Mouse (Mus musculus): ENCODE measurements around the gene Anapc15. TPM values are rescaled to one million over a fixed set of nuclear protein-coding genes. Genes with fewer than 3 reads are reported as not detected.
"Not testable (repeated sequence)": the region's sequence is repeated elsewhere in the genome, so short reads cannot be mapped to it uniquely, and the experiment has no call there.

The Anapc15 gene
- polyA plus RNA-seq, 1 experiment = 31.8 TPM

GRCm38 (mm10) chr7:101937569-101937968 lies 74.1 kb downstream of the Anapc15 start:
- Histone ChIP-seq H3K4me3 (replicated peaks) (no peak overlapping the region), H3K27me3 (replicated peaks) (no peaks in the 10 kb centered on the region), H3K36me3 (replicated peaks; ENCODE audit: low read length) (peaks cover 23% of the 10 kb centered on the region), H3K9me3 (no peaks in the 10 kb centered on the region), H3K4me1 (peaks cover 54% of the 10 kb centered on the region)
- TF ChIP-seq GATA1 (IDR thresholded peaks at IDR 0.05; ENCODE audit: borderline replicate concordance, low read length) (no peak), FLI1 (IDR thresholded peaks at IDR 0.05; ENCODE audit: low read length) (no peak)

- Histone ChIP-seq H3K4me3 (replicated peaks) (no peak overlapping the region), H3K4me1 (peaks cover 51% of the 10 kb centered on the region), H3K27me3 (replicated peaks) (no peaks in the 10 kb centered on the region), H3K9me3 (no peaks in the 10 kb centered on the region), H3K36me3 (replicated peaks; ENCODE audit: low read length) (peaks cover 23% of the 10 kb centered on the region)
- TF ChIP-seq GATA1 (IDR thresholded peaks at IDR 0.05; ENCODE audit: borderline replicate concordance, low read length) (no peak), FLI1 (IDR thresholded peaks at IDR 0.05; ENCODE audit: low read length) (no peak)
Measured at GRCm38 (mm10) chr7:101938348-101938747, 74.8 kb downstream of the Anapc15 start.

- H3K9me3 ChIP-seq = no peaks in the 10 kb centered on the region
- H3K4me1 ChIP-seq = peaks cover 47% of the 10 kb centered on the region
- H3K4me3 ChIP-seq (replicated peaks) = no peak overlapping the region
- no peaks in the 10 kb centered on the region for H3K27me3 ChIP-seq (replicated peaks)
- TF ChIP-seq GATA1 (IDR thresholded peaks at IDR 0.05; ENCODE audit: borderline replicate concordance, low read length) (no peak), FLI1 (IDR thresholded peaks at IDR 0.05; ENCODE audit: low read length) (no peak)
- H3K36me3 ChIP-seq (replicated peaks; ENCODE audit: low read length) = peaks cover 23% of the 10 kb centered on the region
Measured at GRCm38 (mm10) chr7:101939758-101940157, 76.2 kb downstream of the Anapc15 start.

- not testable (repeated sequence) for H3K36me3 ChIP-seq (replicated peaks; ENCODE audit: low read length); H3K9me3 ChIP-seq; H3K27me3 ChIP-seq (replicated peaks); H3K4me3 ChIP-seq (replicated peaks)
- H3K4me1 ChIP-seq = peaks cover 54% of the 10 kb centered on the region
Measured at GRCm38 (mm10) chr7:101949008-101949407, 85.5 kb downstream of the Anapc15 start.

Other genes starting within 250 kb of the Anapc15 start
- gene Clpb, start 200.1 kb upstream of the Anapc15 start, polyA plus RNA-seq (2012; ENCODE audit: insufficient read depth, low replicate concordance) = 8.3 and 18.4 TPM in 2 replicates
- gene Phox2a, start 45.4 kb upstream of the Anapc15 start, polyA plus RNA-seq (2012; ENCODE audit: insufficient read depth, low replicate concordance) = 0.29 TPM in 1 of 2 replicates, not detected in the other
- 78.9 and 135 TPM in 2 replicates for gene Inppl1, start 25.5 kb upstream of the Anapc15 start, polyA plus RNA-seq (2012; ENCODE audit: insufficient read depth, low replicate concordance)
- 0.77 TPM in 1 of 2 replicates, not detected in the other for gene Folr2, start 6.5 kb upstream of the Anapc15 start, polyA plus RNA-seq (2012; ENCODE audit: insufficient read depth, low replicate concordance)
- not detected in 2 replicates for gene Folr1, start 7.1 kb downstream of the Anapc15 start, polyA plus RNA-seq (2012; ENCODE audit: insufficient read depth, low replicate concordance)
- 156 and 181 TPM in 2 replicates for gene Lamtor1, start 42.2 kb downstream of the Anapc15 start, polyA plus RNA-seq (2012; ENCODE audit: insufficient read depth, low replicate concordance)
- not detected in 2 replicates for gene Tomt, start 42.6 kb downstream of the Anapc15 start, polyA plus RNA-seq (2012; ENCODE audit: insufficient read depth, low replicate concordance)
- not detected in 2 replicates for gene Lrrc51, start 70.2 kb downstream of the Anapc15 start, polyA plus RNA-seq (2012; ENCODE audit: insufficient read depth, low replicate concordance)
- gene Numa1, start 70.4 kb downstream of the Anapc15 start, polyA plus RNA-seq (2012; ENCODE audit: insufficient read depth, low replicate concordance) = 57.5 and 58.2 TPM in 2 replicates
- gene Il18bp, start 155.0 kb downstream of the Anapc15 start, polyA plus RNA-seq (2012; ENCODE audit: insufficient read depth, low replicate concordance) = 24.3 and 28.3 TPM in 2 replicates
- 2.8 TPM in 1 of 2 replicates, not detected in the other for gene Rnf121, start 201.8 kb downstream of the Anapc15 start, polyA plus RNA-seq (2012; ENCODE audit: insufficient read depth, low replicate concordance)
- 4.0 and 5.4 TPM in 2 replicates for gene Xndc1, start 201.8 kb downstream of the Anapc15 start, polyA plus RNA-seq (2012; ENCODE audit: insufficient read depth, low replicate concordance)
- gene Xntrpc, start 202.0 kb downstream of the Anapc15 start, polyA plus RNA-seq (2012; ENCODE audit: insufficient read depth, low replicate concordance) = 0.51 and 0.64 TPM in 2 replicates
- gene Trpc2, start 219.4 kb downstream of the Anapc15 start, polyA plus RNA-seq (2012; ENCODE audit: insufficient read depth, low replicate concordance) = not detected in 2 replicates
- not detected in 2 replicates for gene Art1, start 238.0 kb downstream of the Anapc15 start, polyA plus RNA-seq (2012; ENCODE audit: insufficient read depth, low replicate concordance)
- not detected in 2 replicates for gene Art5, start 245.8 kb downstream of the Anapc15 start, polyA plus RNA-seq (2012; ENCODE audit: insufficient read depth, low replicate concordance)